Mouse (Mus musculus) testis, adult 2 months (tissue): ENCODE data around the gene Zfp760.

Source experiments
- CTCF ChIP-seq: fragments of 200-500 bp; IDR thresholded peaks from 2 replicates; pipeline ENCODE4 v1.5.1; 2012; ENCODE audit warnings: low read depth, mild to moderate bottlenecking, inconsistent platforms, low read length, moderate library complexity; ENCODE audit not compliant: control insufficient read depth, insufficient read depth, insufficient replicate concordance
- POLR2A ChIP-seq: fragments of 200-500 bp; IDR thresholded peaks from 2 replicates; pipeline ENCODE4 v1.6.1; 2012; ENCODE audit warnings: low read depth, mild to moderate bottlenecking, inconsistent platforms, low read length, moderate library complexity; ENCODE audit not compliant: control insufficient read depth

- TF ChIP-seq POLR2A (no peak), CTCF (no peak)
Observed at GRCm38 (mm10) chr17:21702281-21703240, 5.0 kb upstream of the Zfp760 start.
